Mouse (Mus musculus): Measurements from ENCODE around the gene Ntm. TPM values are rescaled to one million over a fixed set of nuclear protein-coding genes. Genes with fewer than 3 reads are reported as not detected.

Ntm gene
- total and polyA plus RNA-seq, 3 experiments: not detected

DNA sequence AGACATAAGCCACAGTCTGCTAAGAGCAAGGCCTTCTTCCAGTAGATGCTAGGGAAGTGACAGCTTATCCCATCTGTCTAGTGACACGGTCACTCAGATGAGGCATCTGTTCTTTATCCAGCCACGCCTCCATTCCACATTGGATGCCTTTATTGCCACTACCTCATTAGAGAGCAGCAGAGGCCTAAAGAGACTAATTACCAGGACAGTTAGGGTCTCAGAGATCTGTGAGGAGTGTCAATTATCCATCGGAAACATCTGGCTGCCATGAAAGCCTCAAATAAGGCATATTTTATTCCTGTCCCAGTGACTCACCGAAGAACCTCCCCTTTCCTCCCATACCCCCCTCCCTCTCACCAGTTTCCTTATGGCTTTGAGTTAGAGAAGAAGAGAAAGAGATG lies 963.0 kb downstream of the Ntm start:
- H3K9me3 ChIP-seq (replicated peaks; ENCODE audit: insufficient read depth, low read length): no peaks in the 10 kb centered on the region
- no peaks in the 10 kb centered on the region for H3K79me2 ChIP-seq (ENCODE audit: control insufficient read depth, insufficient read depth, low read length, poor library complexity)
- H3K27ac ChIP-seq (ENCODE audit: control insufficient read depth, low read depth, low read length): no peak overlapping the region
- TF ChIP-seq RCOR1 (IDR thresholded peaks at IDR 0.05; ENCODE audit: low read depth, low read length) (no peak), JUND (IDR thresholded peaks at IDR 0.05; ENCODE audit: low read depth, low read length) (no peak), MAFK (IDR thresholded peaks at IDR 0.05; ENCODE audit: borderline replicate concordance, low read depth, low read length) (no peak), ZMIZ1 (IDR thresholded peaks at IDR 0.05; ENCODE audit: low read depth, low read length) (no peak), POLR2A (IDR thresholded peaks at IDR 0.05; ENCODE audit: control insufficient read depth in 1 of 2, insufficient read depth in 1 of 2, low read depth in 1 of 2, low read length in 2 of 2, poor library complexity in 1 of 2) (no peak), ZC3H11A (IDR thresholded peaks at IDR 0.05; ENCODE audit: low read depth, low read length) (no peak), HCFC1 (IDR thresholded peaks at IDR 0.05; ENCODE audit: low read depth, low read length) (no peak), SMC3 (IDR thresholded peaks at IDR 0.05; ENCODE audit: low read depth, low read length) (no peak)
- H3K36me3 ChIP-seq (ENCODE audit: control insufficient read depth in 1 of 2, insufficient read depth in 2 of 2, low read length in 2 of 2): no peaks in the 10 kb centered on the region
- no peak for DNase-seq (ENCODE audit: low read depth, low spot score)
- no peak overlapping the region for H3K9ac ChIP-seq (ENCODE audit: control insufficient read depth, low read depth, low read length, poor library complexity, severe bottlenecking)
- no peaks in the 10 kb centered on the region for H3K4me1 ChIP-seq (ENCODE audit: control insufficient read depth in 1 of 2, insufficient read depth in 2 of 2, low read length in 2 of 2)
- no peak overlapping the region for H3K4me3 ChIP-seq (ENCODE audit: control insufficient read depth in 1 of 2, insufficient read depth in 1 of 2, low read depth in 2 of 2, low read length in 2 of 2)
- H3K27me3 ChIP-seq (ENCODE audit: control insufficient read depth in 1 of 2, insufficient read depth in 2 of 2, low read length in 2 of 2): no peaks in the 10 kb centered on the region

- TF ChIP-seq MAX (IDR thresholded peaks at IDR 0.05; ENCODE audit: low read length) (no peak), MXI1 (IDR thresholded peaks at IDR 0.05; ENCODE audit: low read depth, low read length) (no peak), ZNF384 (IDR thresholded peaks at IDR 0.05; ENCODE audit: low read depth, low read length) (no peak), CTCF (IDR thresholded peaks at IDR 0.05 in 2 of 3, conservative IDR thresholded peaks at IDR 0.05 in 1 of 3; ENCODE audit: control insufficient read depth in 1 of 3, insufficient read depth in 1 of 3, low read depth in 2 of 3, low read length in 3 of 3, poor library complexity in 1 of 3, severe bottlenecking in 1 of 3) (no peak), CHD2 (IDR thresholded peaks at IDR 0.05; ENCODE audit: low read length) (no peak), ELF1 (IDR thresholded peaks at IDR 0.05; ENCODE audit: low read depth, low read length) (no peak)
- no peaks in the 10 kb centered on the region for H3K36me3 ChIP-seq (ENCODE audit: control insufficient read depth in 1 of 2, insufficient read depth in 2 of 2, low read length in 2 of 2)
- H3K9me3 ChIP-seq (replicated peaks; ENCODE audit: insufficient read depth, low read length): no peaks in the 10 kb centered on the region
- no peaks in the 10 kb centered on the region for H3K79me2 ChIP-seq (ENCODE audit: control insufficient read depth, insufficient read depth, low read length, poor library complexity)
- no peak overlapping the region for H3K4me3 ChIP-seq (ENCODE audit: control insufficient read depth in 1 of 2, insufficient read depth in 1 of 2, low read depth in 2 of 2, low read length in 2 of 2)
- no peak for DNase-seq (ENCODE audit: low read depth, low spot score)
- no peak overlapping the region for H3K27ac ChIP-seq (ENCODE audit: control insufficient read depth, low read depth, low read length)
- no peaks in the 10 kb centered on the region for H3K4me1 ChIP-seq (ENCODE audit: control insufficient read depth in 1 of 2, insufficient read depth in 2 of 2, low read length in 2 of 2)
- no peaks in the 10 kb centered on the region for H3K27me3 ChIP-seq (ENCODE audit: control insufficient read depth in 1 of 2, insufficient read depth in 2 of 2, low read length in 2 of 2)
- no peak overlapping the region for H3K9ac ChIP-seq (ENCODE audit: control insufficient read depth, low read depth, low read length, poor library complexity, severe bottlenecking)
These were observed 985.7 kb downstream of the Ntm start for GRCm38 (mm10) chr9:28977275-28977674.

- no peak for TF ChIP-seq ELF1 (IDR thresholded peaks at IDR 0.05; ENCODE audit: low read depth, low read length)
- TF ChIP-seq NELFE (IDR thresholded peaks at IDR 0.05; ENCODE audit: low read depth, low read length): no peak
- no peak for TF ChIP-seq SMC3 (IDR thresholded peaks at IDR 0.05; ENCODE audit: low read depth, low read length)
- no peak for TF ChIP-seq MAX (IDR thresholded peaks at IDR 0.05; ENCODE audit: low read length)
- no peak for TF ChIP-seq ZKSCAN1 (IDR thresholded peaks at IDR 0.05; ENCODE audit: low read depth, low read length)
- TF ChIP-seq ETS1 (IDR thresholded peaks at IDR 0.05; ENCODE audit: low read depth, low read length): no peak
- no peak for TF ChIP-seq MAFK (IDR thresholded peaks at IDR 0.05; ENCODE audit: borderline replicate concordance, low read depth, low read length)
- TF ChIP-seq MAZ (IDR thresholded peaks at IDR 0.05; ENCODE audit: low read depth, low read length): no peak
- no peak for TF ChIP-seq EP300 (IDR thresholded peaks at IDR 0.05; ENCODE audit: low read depth in 1 of 2, low read length in 2 of 2)
- no peak for TF ChIP-seq CHD1 (IDR thresholded peaks at IDR 0.05; ENCODE audit: low read depth, low read length)
- DNase-seq (ENCODE audit: low read depth, low spot score): no peak
- Histone ChIP-seq H3K79me2 (ENCODE audit: control insufficient read depth, insufficient read depth, low read length, poor library complexity) (no peaks in the 10 kb centered on the region), H3K9me3 (replicated peaks; ENCODE audit: insufficient read depth, low read length) (no peaks in the 10 kb centered on the region), H3K36me3 (ENCODE audit: control insufficient read depth in 1 of 2, insufficient read depth in 2 of 2, low read length in 2 of 2) (no peaks in the 10 kb centered on the region), H3K4me1 (ENCODE audit: control insufficient read depth in 1 of 2, insufficient read depth in 2 of 2, low read length in 2 of 2) (no peaks in the 10 kb centered on the region), H3K27me3 (ENCODE audit: control insufficient read depth in 1 of 2, insufficient read depth in 2 of 2, low read length in 2 of 2) (no peaks in the 10 kb centered on the region), H3K4me3 (ENCODE audit: control insufficient read depth in 1 of 2, insufficient read depth in 1 of 2, low read depth in 2 of 2, low read length in 2 of 2) (no peak overlapping the region), H3K9ac (ENCODE audit: control insufficient read depth, low read depth, low read length, poor library complexity, severe bottlenecking) (no peak overlapping the region), H3K27ac (ENCODE audit: control insufficient read depth, low read depth, low read length) (no peak overlapping the region)
These were observed 993.5 kb downstream of the Ntm start for GRCm38 (mm10) chr9:28969455-28969854.

All from MEL (cell line).